Mouse (Mus musculus) embryonic facial prominence, embryonic 15.5 days (tissue): ENCODE results near the gene Cd101. TPM values are rescaled to one million over a fixed set of nuclear protein-coding genes. Genes with fewer than 3 reads are reported as not detected.

Experiments
- ATAC-seq: fragments of 200-750 bp; cut with Nextera tagmentation; 2 replicates; pipeline ENCODE4 v1.8.0; 2017; ENCODE audit warnings: low read depth, moderate TSS enrichment; ENCODE audit not compliant: insufficient number of reproducible peaks, low FRiP score, low TSS enrichment
- H3K27ac ChIP-seq: fragments of 300-500 bp; sonication (generic); replicated peaks from 2 replicates; pipeline ENCODE4 v1.5.1; 2015; ENCODE audit warnings: mild to moderate bottlenecking, inconsistent platforms
- H3K27me3 ChIP-seq: fragments of 300-500 bp; sonication (generic); 2 replicates; pipeline ENCODE4 v1.6.1; 2015; ENCODE audit warnings: inconsistent platforms
- H3K36me3 ChIP-seq: fragments of 300-500 bp; sonication (generic); 2 replicates; pipeline ENCODE4 v1.6.1; 2015; ENCODE audit warnings: mild to moderate bottlenecking, inconsistent platforms
- H3K4me1 ChIP-seq: fragments of 300-500 bp; sonication (generic); 2 replicates; pipeline ENCODE4 v1.6.1; 2015; ENCODE audit warnings: inconsistent platforms
- H3K4me2 ChIP-seq: fragments of 300-500 bp; sonication (generic); replicated peaks from 2 replicates; pipeline ENCODE4 v1.6.1; 2015; ENCODE audit warnings: mild to moderate bottlenecking, inconsistent platforms
- H3K4me3 ChIP-seq: fragments of 300-500 bp; sonication (generic); replicated peaks from 2 replicates; pipeline ENCODE4 v1.5.1; 2015; ENCODE audit warnings: mild to moderate bottlenecking, inconsistent platforms
- H3K9ac ChIP-seq: fragments of 300-500 bp; sonication (generic); 2 replicates; pipeline ENCODE4 v1.6.1; 2015; ENCODE audit warnings: inconsistent platforms
- H3K9me3 ChIP-seq: fragments of 300-500 bp; sonication (generic); replicated peaks from 2 replicates; pipeline ENCODE4 v1.6.1; 2016; ENCODE audit warnings: inconsistent platforms
- WGBS: fragments of 180-500 bp; shearing (Covaris S2); methylation state at CpG from one replicate; pipeline ENCODE4 v1.1.7; 2015; 5-methylcytosine and 5-hydroxymethylcytosine counted together
- polyA plus RNA-seq: library from polyadenylated mRNA; unstranded; fragments of >200 nt; fragmentation: Nextera tagmentation; extraction: Ambion mirVana; gene quantifications from 2 replicates; pipeline ENCODE4 v1.2.1, GENCODE M21; 2015

Cd101 gene
- polyA plus RNA-seq, 1 experiment from 2014 or later = 0.15 TPM

DNA sequence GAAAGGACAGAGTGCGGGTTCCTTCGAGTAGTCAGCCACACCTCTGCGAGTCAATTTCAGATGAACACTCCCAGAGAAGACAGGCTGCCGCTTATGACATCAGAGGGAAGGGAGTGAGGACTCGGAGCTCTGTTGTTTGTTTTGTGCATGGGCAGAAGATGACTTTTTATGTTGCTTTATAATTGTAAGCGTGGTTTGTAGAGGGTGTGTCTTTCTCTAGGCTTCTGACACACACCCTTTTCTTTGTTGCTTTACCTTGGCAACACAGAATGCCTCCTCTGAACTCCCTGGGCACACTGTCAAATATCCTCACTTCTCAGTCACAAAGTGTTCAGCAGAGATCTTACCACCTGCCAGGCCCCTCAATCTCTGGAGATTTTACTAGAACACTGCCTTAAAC is 36.8 kb upstream of the Cd101 start:
- Histone ChIP-seq H3K4me3 (no peak overlapping the region), H3K9ac (no peak overlapping the region), H3K36me3 (peaks cover 13% of the 10 kb centered on the region), H3K4me1 (peaks cover 40% of the 10 kb centered on the region), H3K9me3 (no peaks in the 10 kb centered on the region), H3K27me3 (no peaks in the 10 kb centered on the region), H3K4me2 (no peak overlapping the region), H3K27ac (no peak overlapping the region)
- 77% methylated on average over 6 of the region's 6 CpGs for WGBS
- ATAC-seq = no peak

DNA sequence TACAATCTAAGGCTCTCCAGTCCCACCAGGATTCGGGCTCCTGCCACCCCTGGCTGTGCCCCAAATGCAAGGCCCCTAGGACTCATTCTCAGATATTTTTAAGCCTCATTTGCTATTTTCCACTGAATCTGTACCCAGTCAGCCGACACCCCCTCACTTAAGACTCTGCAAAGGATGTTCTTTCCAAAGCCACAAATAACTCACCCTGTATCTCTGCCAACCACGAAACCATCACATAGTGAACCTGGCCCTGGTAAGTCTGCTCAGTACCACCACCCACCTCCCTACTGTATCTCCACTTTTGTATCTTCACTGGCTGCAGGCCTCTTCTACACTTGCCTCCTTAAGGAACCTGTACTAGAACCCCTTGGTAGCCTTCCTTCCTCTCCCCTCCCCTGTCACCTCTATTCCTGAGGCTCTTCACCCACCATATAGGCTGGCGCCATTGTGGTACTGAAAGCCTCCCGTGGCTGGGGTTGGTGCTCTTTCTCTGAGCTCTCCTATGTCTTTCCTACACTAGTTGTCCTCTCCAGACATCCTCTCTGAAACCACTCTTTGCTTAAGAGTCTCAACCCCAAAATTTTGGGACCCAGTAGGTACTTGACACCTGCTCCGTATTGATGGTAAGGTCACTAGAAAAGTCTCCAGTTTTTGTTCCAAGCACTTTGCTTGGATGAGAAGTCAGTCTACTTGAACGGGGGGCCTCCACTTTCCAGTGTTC is 32.7 kb upstream of the Cd101 start:
- Histone ChIP-seq H3K9ac (no peak overlapping the region), H3K4me2 (no peak overlapping the region)

DNA sequence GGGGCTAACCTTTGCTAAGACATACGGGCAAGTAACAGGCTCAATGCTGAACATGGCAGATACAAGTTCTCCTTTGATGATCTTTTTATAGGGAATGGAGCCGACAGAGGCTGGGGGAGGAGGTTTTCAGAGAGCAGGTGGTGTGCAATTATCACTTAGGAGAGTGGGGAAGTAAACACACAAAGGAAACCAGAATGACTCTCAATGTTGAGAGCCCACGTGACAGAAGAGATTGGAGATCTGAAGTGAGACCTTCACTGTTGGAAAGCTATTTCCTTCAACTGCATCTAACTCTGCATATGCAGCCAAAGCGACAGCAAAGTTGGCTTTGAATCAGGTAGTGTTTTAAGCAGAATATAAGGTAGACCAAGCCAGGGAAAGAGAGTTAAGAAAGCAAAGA is 29.9 kb upstream of the Cd101 start:
- 75% methylated on average over 4 of the region's 4 CpGs for WGBS
- no peak for ATAC-seq
- Histone ChIP-seq H3K9me3 (no peaks in the 10 kb centered on the region), H3K4me1 (peaks cover 2% of the 10 kb centered on the region; the same call in 1 of the 2 replicates), H3K4me2 (no peak overlapping the region), H3K27me3 (no peaks in the 10 kb centered on the region), H3K27ac (no peak overlapping the region), H3K4me3 (no peak overlapping the region), H3K36me3 (peaks cover 64% of the 10 kb centered on the region), H3K9ac (no peak overlapping the region)

More for the DNA sequence above, 32.7 kb upstream of the Cd101 start:
- no peaks in the 10 kb centered on the region for H3K9me3 ChIP-seq
- H3K36me3 ChIP-seq = peaks cover 42% of the 10 kb centered on the region
- WGBS = 84% methylated on average over 7 of the region's 7 CpGs
- H3K4me3 ChIP-seq = no peak overlapping the region
- H3K4me1 ChIP-seq = peaks cover 10% of the 10 kb centered on the region; the same call in 1 of the 2 replicates
- ATAC-seq = no peak
- H3K27me3 ChIP-seq = no peaks in the 10 kb centered on the region
- H3K27ac ChIP-seq = no peak overlapping the region

DNA sequence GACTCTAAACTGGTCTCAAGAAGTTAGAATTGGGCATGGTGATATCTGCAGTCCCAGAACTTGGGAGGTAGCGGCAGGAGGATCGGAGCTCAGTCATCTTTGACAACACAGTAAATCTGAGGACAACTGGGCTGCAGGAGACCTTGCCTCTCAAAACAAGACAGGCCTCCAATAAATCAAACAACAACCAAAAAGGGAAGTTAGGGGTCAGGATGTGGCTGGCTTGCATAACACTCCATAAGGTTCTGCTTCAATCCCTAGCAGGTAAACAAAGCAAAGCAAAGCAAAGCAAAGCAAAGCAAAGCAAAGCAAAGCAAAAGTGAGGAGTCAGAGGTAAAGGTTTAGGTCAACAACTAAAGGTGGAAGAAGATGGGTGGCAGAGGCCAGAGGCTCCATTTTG is 28.8 kb upstream of the Cd101 start:
- H3K4me3 ChIP-seq = no peak overlapping the region
- 89% methylated on average over 2 of the region's 2 CpGs for WGBS
- no peaks in the 10 kb centered on the region for H3K9me3 ChIP-seq
- peaks cover 57% of the 10 kb centered on the region for H3K36me3 ChIP-seq
- H3K9ac ChIP-seq = no peak overlapping the region
- ATAC-seq = no peak
- no peak overlapping the region for H3K4me2 ChIP-seq
- H3K27me3 ChIP-seq = no peaks in the 10 kb centered on the region
- H3K27ac ChIP-seq = no peak overlapping the region
- no peaks in the 10 kb centered on the region for H3K4me1 ChIP-seq

DNA sequence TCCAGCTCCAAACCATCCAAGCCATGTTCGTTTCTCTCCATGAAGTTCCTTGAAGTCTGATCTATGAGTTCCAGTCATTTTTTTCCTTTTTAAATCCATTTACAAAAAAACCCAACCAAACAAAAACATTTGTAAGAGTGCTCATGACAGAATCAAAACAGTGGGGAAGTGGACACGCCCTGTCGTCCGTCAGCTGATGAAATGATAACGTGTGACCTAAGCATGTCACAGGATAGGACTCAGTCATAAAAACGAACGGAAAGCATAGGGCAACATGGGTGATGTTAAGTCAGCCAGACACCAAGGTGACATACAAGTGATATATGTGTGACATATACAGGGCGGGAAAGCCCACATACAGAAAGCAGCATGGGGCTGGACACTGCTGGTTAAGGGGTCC is 25.9 kb upstream of the Cd101 start:
- H3K9ac ChIP-seq = no peak overlapping the region
- ATAC-seq = no peak
- no peaks in the 10 kb centered on the region for H3K27me3 ChIP-seq
- no peaks in the 10 kb centered on the region for H3K4me1 ChIP-seq
- no peak overlapping the region for H3K27ac ChIP-seq
- H3K9me3 ChIP-seq = no peaks in the 10 kb centered on the region
- no peak overlapping the region for H3K4me3 ChIP-seq
- H3K4me2 ChIP-seq = no peak overlapping the region
- peaks cover 48% of the 10 kb centered on the region for H3K36me3 ChIP-seq
- 83% methylated on average over 8 of the region's 8 CpGs for WGBS

DNA sequence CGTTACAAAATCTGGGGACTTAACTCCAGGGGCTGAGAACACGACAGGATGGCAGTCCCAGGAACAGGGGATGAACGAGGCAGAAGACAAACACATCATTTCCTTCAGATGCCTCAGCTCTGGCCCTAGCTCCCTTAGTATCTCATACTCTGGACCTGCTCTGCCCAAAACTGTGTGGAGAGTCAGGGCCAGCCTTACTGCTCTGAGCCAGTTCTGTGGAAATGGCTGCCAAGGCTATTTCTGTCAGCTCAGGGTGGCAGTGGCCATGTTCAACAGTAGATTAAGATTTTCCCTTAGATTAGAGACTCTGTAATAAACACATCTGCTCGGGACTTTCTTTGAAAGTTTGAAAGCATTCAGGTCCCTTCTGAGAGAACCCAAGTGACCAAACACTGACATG is 22.2 kb upstream of the Cd101 start:
- Histone ChIP-seq H3K4me2 (no peak overlapping the region), H3K9ac (no peak overlapping the region), H3K4me1 (peaks cover 12% of the 10 kb centered on the region), H3K27ac (no peak overlapping the region), H3K9me3 (no peaks in the 10 kb centered on the region), H3K4me3 (no peak overlapping the region), H3K36me3 (peaks cover 33% of the 10 kb centered on the region), H3K27me3 (no peaks in the 10 kb centered on the region)
- no peak for ATAC-seq
- 74% methylated on average over 4 of the region's 4 CpGs for WGBS

DNA sequence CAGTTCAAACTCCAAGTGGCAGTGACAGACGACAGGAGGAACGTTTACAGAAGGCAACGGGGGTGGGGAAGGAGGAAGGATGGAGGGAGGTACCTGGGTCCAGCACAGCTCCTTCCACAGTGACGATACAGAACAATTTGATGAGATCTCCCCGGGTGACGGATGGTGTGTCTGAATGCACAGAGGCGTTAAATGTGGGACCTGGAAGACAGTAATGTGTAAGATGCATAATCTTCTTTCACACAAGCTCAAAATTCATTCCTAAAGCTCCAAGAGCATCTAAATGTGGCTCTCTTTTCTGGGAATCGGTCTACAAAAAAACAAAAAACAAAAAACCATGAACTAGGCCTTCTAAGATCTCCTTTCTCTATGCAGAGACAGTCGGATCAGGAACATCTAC is 20.6 kb upstream of the Cd101 start:
- 86% methylated on average over 9 of the region's 9 CpGs for WGBS
- ATAC-seq = no peak
- H3K9me3 ChIP-seq = no peaks in the 10 kb centered on the region
- no peak overlapping the region for H3K9ac ChIP-seq
- H3K4me1 ChIP-seq = peaks cover 16% of the 10 kb centered on the region
- H3K27ac ChIP-seq = no peak overlapping the region
- no peaks in the 10 kb centered on the region for H3K27me3 ChIP-seq
- no peak overlapping the region for H3K4me3 ChIP-seq
- no peak overlapping the region for H3K4me2 ChIP-seq
- H3K36me3 ChIP-seq = peaks cover 20% of the 10 kb centered on the region; the same call in 1 of the 2 replicates

DNA sequence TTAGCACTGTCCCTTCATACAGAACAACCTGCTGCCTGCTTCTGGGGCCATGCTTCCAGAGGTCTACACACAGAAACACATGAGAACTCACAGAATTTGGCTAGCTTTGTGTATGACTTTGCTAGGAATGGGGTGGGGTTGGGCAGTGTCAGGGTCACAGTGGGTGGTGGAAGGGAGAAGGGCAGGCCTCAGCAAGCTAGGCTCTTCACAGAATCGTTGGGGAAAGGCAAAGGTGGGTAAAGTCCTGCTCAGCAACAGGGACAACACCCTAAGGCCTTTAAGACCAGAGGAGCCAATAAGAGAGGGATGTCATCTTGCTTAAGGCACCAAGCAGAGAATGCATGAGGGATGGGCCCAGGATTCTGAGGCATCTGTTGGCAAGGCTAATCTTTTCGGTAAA is 19.4 kb upstream of the Cd101 start:
- no peak overlapping the region for H3K4me2 ChIP-seq
- no peak overlapping the region for H3K4me3 ChIP-seq
- H3K4me1 ChIP-seq = peaks cover 25% of the 10 kb centered on the region
- no peak for ATAC-seq
- H3K9ac ChIP-seq = no peak overlapping the region
- H3K27me3 ChIP-seq = no peaks in the 10 kb centered on the region
- H3K9me3 ChIP-seq = no peaks in the 10 kb centered on the region
- 60% methylated on average over 2 of the region's 2 CpGs for WGBS
- peak overlapping the region; percentile 8; the same call in 1 of the 2 replicates for H3K27ac ChIP-seq
- H3K36me3 ChIP-seq = peaks cover 23% of the 10 kb centered on the region

DNA sequence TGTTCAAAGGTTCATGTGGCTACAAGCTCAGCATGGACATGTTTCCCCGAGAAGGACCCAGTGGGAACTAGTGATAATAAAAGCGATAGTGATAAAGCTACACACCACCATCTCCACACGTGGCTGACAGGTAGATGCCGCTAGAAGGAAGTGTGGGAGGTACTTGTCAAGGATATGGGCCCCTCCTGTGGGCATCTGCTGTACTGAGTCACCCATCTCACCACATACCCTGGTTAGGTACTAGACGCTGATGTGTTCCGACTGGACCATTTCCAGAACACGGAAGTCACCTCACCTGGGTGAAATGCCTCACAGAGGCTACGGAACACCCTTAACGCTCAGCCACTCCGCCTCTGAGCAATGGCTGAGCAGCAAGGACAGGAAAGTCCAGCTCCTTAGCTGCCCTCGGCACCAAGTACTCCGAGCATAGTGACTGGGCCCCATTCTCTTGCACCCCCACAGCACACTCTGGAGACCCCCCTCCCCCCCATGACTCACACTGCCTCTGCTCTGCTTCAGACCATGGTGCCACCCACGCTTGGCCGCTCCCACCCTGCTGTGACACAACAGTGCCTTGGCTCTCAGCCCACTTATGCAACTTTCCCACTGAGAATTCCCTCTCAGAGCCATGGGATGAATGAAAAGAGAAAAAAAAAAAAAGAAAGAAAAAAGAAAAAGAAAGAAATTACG is 18.4 kb upstream of the Cd101 start:
- Histone ChIP-seq H3K4me2 (no peak overlapping the region), H3K4me3 (no peak overlapping the region), H3K27ac (peak overlapping the region; percentile 52; the same call in 1 of the 2 replicates), H3K4me1 (peaks cover 25% of the 10 kb centered on the region), H3K27me3 (no peaks in the 10 kb centered on the region), H3K36me3 (peaks cover 31% of the 10 kb centered on the region), H3K9me3 (no peaks in the 10 kb centered on the region), H3K9ac (no peak overlapping the region)
- 74% methylated on average over 15 of the region's 15 CpGs for WGBS
- ATAC-seq = no peak

DNA sequence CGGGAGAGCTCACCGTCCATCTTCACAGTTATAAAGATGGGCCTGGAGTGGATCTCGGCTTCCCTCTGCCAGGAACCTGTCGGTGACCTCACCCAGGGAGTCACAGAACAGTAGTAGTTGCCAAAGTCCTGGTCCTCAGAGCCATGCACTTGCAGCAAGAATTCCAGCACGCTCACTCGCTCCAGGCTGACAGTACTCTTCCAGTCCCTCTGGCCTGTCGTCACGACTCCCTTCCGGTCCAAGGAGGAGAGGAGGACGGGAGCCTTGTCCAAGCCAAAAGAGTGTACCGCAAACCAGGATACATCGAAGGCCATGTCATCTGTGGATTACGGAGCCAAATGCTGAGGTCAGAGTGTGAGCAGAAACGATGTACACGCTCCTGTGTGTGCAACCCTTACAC is 16.1 kb upstream of the Cd101 start:
- no peaks in the 10 kb centered on the region for H3K27me3 ChIP-seq
- peaks cover 41% of the 10 kb centered on the region for H3K36me3 ChIP-seq

DNA sequence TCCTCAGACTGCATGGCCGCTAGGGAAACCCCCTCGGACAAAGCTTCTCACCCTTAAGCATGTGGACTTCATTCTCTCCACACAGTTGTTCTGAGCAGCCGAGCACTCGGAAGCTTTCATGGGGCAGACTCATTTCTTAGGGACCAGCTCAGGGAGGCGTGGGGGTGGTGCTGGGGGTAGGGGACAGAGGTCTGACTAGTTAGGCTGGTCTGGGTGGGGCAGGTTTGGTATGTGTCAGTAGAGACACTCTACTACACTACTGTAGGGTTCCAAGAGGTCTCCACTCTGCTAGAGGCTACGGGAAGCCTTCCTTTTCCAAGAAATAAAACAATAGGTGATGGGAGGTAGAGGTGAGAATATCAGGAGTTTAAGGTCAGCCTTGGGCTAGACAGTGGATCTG is 15.3 kb upstream of the Cd101 start:
- Histone ChIP-seq H3K36me3 (peaks cover 35% of the 10 kb centered on the region), H3K27ac (no peak overlapping the region), H3K4me2 (no peak overlapping the region), H3K27me3 (no peaks in the 10 kb centered on the region), H3K4me1 (peaks cover 47% of the 10 kb centered on the region), H3K9ac (no peak overlapping the region), H3K9me3 (no peaks in the 10 kb centered on the region), H3K4me3 (no peak overlapping the region)
- no peak for ATAC-seq
- 68% methylated on average over 6 of the region's 6 CpGs for WGBS

More for the DNA sequence above, 16.1 kb upstream of the Cd101 start:
- ATAC-seq = no peak
- Histone ChIP-seq H3K4me2 (no peak overlapping the region), H3K9me3 (no peaks in the 10 kb centered on the region), H3K4me1 (peaks cover 39% of the 10 kb centered on the region), H3K27ac (0 out of 2 replicates have a peak overlapping the region, but pooled peaks have one; percentile 4), H3K9ac (no peak overlapping the region), H3K4me3 (no peak overlapping the region)
- 90% methylated on average over 15 of the region's 15 CpGs for WGBS
